Mouse (Mus musculus): ENCODE data around the gene Zfp715. TPM values are rescaled to one million over a fixed set of nuclear protein-coding genes. Genes with fewer than 3 reads are reported as not detected.

The Zfp715 gene
- total and polyA plus RNA-seq, 2 experiments from 2014 or later = 16.5 to 25.8 TPM

GRCm38 (mm10) chr7:43344020-43344419 lies 30.9 kb upstream of the Zfp715 start:
- no peaks in the 10 kb centered on the region for H3K27me3 ChIP-seq (ENCODE audit: insufficient read depth, low read length)
- H3K4me2 ChIP-seq (ENCODE audit: low read depth, low read length, poor library complexity, severe bottlenecking) = no peak overlapping the region
- H3K9ac ChIP-seq (replicated peaks; ENCODE audit: low read length, poor library complexity, severe bottlenecking) = no peak overlapping the region
- no peaks in the 10 kb centered on the region for H3K4me1 ChIP-seq (ENCODE audit: insufficient read depth, low read length)
- no peaks in the 10 kb centered on the region for H3K36me3 ChIP-seq (ENCODE audit: insufficient read depth, low read length)
- H3K27ac ChIP-seq (ENCODE audit: low read depth, low read length) = no peak overlapping the region
- DNase-seq (ENCODE audit: low spot score) (no peak), ATAC-seq (ENCODE audit: low FRiP score) (no peak)
- H3K9me3 ChIP-seq (ENCODE audit: low read length) = no peaks in the 10 kb centered on the region
- no peak overlapping the region for H3K4me3 ChIP-seq (ENCODE audit: low read depth, low read length)
- no peak for TF ChIP-seq CTCF (IDR thresholded peaks at IDR 0.05)
- 78% methylated on average over 2 of the region's 2 CpGs for WGBS

DNA sequence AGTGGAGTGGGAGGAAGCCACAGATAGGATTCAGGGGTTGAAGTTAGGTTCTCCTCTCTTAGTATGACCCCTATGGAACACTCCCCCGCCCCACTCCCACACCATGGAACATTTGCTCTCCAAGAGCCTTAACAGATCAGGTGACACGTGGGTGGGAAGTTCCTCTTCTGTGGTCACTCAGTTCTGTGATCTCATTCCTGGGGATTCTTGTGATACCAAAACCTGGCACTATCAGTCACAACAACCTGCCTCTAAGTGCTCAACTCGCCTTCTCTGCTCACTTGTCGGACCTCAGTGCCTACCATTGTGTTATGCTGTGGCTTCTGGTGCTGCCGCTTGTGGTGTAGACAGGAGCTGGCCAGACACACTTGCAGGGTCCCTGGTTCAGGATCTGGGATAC lies 30.1 kb upstream of the Zfp715 start:
- no peak overlapping the region for H3K4me2 ChIP-seq (ENCODE audit: low read depth, low read length, poor library complexity, severe bottlenecking)
- H3K27me3 ChIP-seq (ENCODE audit: insufficient read depth, low read length) = no peaks in the 10 kb centered on the region
- no peak for TF ChIP-seq CTCF (IDR thresholded peaks at IDR 0.05)
- no peak overlapping the region for H3K4me3 ChIP-seq (ENCODE audit: low read depth, low read length)
- no peaks in the 10 kb centered on the region for H3K9me3 ChIP-seq (ENCODE audit: low read length)
- H3K36me3 ChIP-seq (ENCODE audit: insufficient read depth, low read length) = no peaks in the 10 kb centered on the region
- ATAC-seq (ENCODE audit: low FRiP score) (no peak), DNase-seq (ENCODE audit: low spot score) (no peak)
- no peak overlapping the region for H3K27ac ChIP-seq (ENCODE audit: low read depth, low read length)
- 85% methylated on average over 5 of the region's 5 CpGs for WGBS
- H3K9ac ChIP-seq (replicated peaks; ENCODE audit: low read length, poor library complexity, severe bottlenecking) = no peak overlapping the region
- H3K4me1 ChIP-seq (ENCODE audit: insufficient read depth, low read length) = no peaks in the 10 kb centered on the region

GRCm38 (mm10) chr7:43340771-43341170 lies 27.7 kb upstream of the Zfp715 start:
- H3K4me1 ChIP-seq (ENCODE audit: insufficient read depth, low read length) = no peaks in the 10 kb centered on the region
- no peaks in the 10 kb centered on the region for H3K27me3 ChIP-seq (ENCODE audit: insufficient read depth, low read length)
- ATAC-seq (ENCODE audit: low FRiP score) (no peak), DNase-seq (ENCODE audit: low spot score) (no peak)
- H3K4me3 ChIP-seq (ENCODE audit: low read depth, low read length) = no peak overlapping the region
- H3K27ac ChIP-seq (ENCODE audit: low read depth, low read length) = no peak overlapping the region
- no peaks in the 10 kb centered on the region for H3K36me3 ChIP-seq (ENCODE audit: insufficient read depth, low read length)
- 87% methylated on average over 4 of the region's 4 CpGs for WGBS
- H3K9me3 ChIP-seq (ENCODE audit: low read length) = no peaks in the 10 kb centered on the region
- no peak overlapping the region for H3K9ac ChIP-seq (replicated peaks; ENCODE audit: low read length, poor library complexity, severe bottlenecking)
- TF ChIP-seq CTCF (IDR thresholded peaks at IDR 0.05) = no peak
- H3K4me2 ChIP-seq (ENCODE audit: low read depth, low read length, poor library complexity, severe bottlenecking) = no peak overlapping the region

GRCm38 (mm10) chr7:43333899-43334298 lies 20.8 kb upstream of the Zfp715 start:
- H3K4me3 ChIP-seq (ENCODE audit: low read depth, low read length) = no peak overlapping the region
- no peak overlapping the region for H3K4me2 ChIP-seq (ENCODE audit: low read depth, low read length, poor library complexity, severe bottlenecking)
- H3K27ac ChIP-seq (ENCODE audit: low read depth, low read length) = no peak overlapping the region
- no peaks in the 10 kb centered on the region for H3K9me3 ChIP-seq (ENCODE audit: low read length)
- ATAC-seq (ENCODE audit: low FRiP score) = no peak
- DNase-seq (ENCODE audit: low spot score) = peak; percentile 65
- H3K27me3 ChIP-seq (ENCODE audit: insufficient read depth, low read length) = no peaks in the 10 kb centered on the region
- no peak for TF ChIP-seq CTCF (IDR thresholded peaks at IDR 0.05)
- no peak overlapping the region for H3K9ac ChIP-seq (replicated peaks; ENCODE audit: low read length, poor library complexity, severe bottlenecking)
- WGBS = 66% methylated on average over 2 of the region's 2 CpGs
- H3K36me3 ChIP-seq (ENCODE audit: insufficient read depth, low read length) = no peaks in the 10 kb centered on the region
- H3K4me1 ChIP-seq (ENCODE audit: insufficient read depth, low read length) = no peaks in the 10 kb centered on the region

GRCm38 (mm10) chr7:43333203-43333602 lies 20.1 kb upstream of the Zfp715 start:
- peak; percentile 48 for TF ChIP-seq CTCF (IDR thresholded peaks at IDR 0.05)
- ATAC-seq (ENCODE audit: low FRiP score) = no peak
- no peak for DNase-seq (ENCODE audit: low spot score)
- WGBS = 49% methylated on average over 5 of the region's 7 CpGs
- Histone ChIP-seq H3K36me3 (ENCODE audit: insufficient read depth, low read length) (no peaks in the 10 kb centered on the region), H3K4me1 (ENCODE audit: insufficient read depth, low read length) (no peaks in the 10 kb centered on the region), H3K4me2 (ENCODE audit: low read depth, low read length, poor library complexity, severe bottlenecking) (no peak overlapping the region), H3K4me3 (ENCODE audit: low read depth, low read length) (no peak overlapping the region), H3K27me3 (ENCODE audit: insufficient read depth, low read length) (no peaks in the 10 kb centered on the region), H3K9me3 (ENCODE audit: low read length) (no peaks in the 10 kb centered on the region), H3K9ac (replicated peaks; ENCODE audit: low read length, poor library complexity, severe bottlenecking) (no peak overlapping the region), H3K27ac (ENCODE audit: low read depth, low read length) (no peak overlapping the region)

- Histone ChIP-seq H3K36me3 (ENCODE audit: insufficient read depth, low read length) (no peaks in the 10 kb centered on the region), H3K27ac (ENCODE audit: low read depth, low read length) (no peak overlapping the region), H3K9me3 (ENCODE audit: low read length) (no peaks in the 10 kb centered on the region), H3K27me3 (ENCODE audit: insufficient read depth, low read length) (no peaks in the 10 kb centered on the region), H3K4me3 (ENCODE audit: low read depth, low read length) (no peak overlapping the region), H3K4me1 (ENCODE audit: insufficient read depth, low read length) (no peaks in the 10 kb centered on the region), H3K9ac (replicated peaks; ENCODE audit: low read length, poor library complexity, severe bottlenecking) (no peak overlapping the region), H3K4me2 (ENCODE audit: low read depth, low read length, poor library complexity, severe bottlenecking) (no peak overlapping the region)
- DNase-seq (ENCODE audit: low spot score) (no peak), ATAC-seq (ENCODE audit: low FRiP score) (no peak)
- 66% methylated on average over 4 of the region's 4 CpGs for WGBS
- no peak for TF ChIP-seq CTCF (IDR thresholded peaks at IDR 0.05)
Measured at GRCm38 (mm10) chr7:43328101-43328500, 15.0 kb upstream of the Zfp715 start.

All from midbrain, postnatal 0 days (tissue).